Comparison of ENCODE assay signal across 9 mouse cellular contexts in genomic region chr15:27583042-27583441, GRCm38 (mm10). TPM values are rescaled to one million over a fixed set of nuclear protein-coding genes. Genes with fewer than 3 reads are reported as not detected.
A peak's percentile ranks its signal among the peaks of the same experiment; 100 is the strongest.
DNase-seq lines count a peak whose midpoint lies in the region; ATAC-seq and TF ChIP-seq lines count a peak whose summit lies in the region.
"Had no signal": no experiment of that assay in that cellular context is flagged by ENCODE, and none has a peak within 500 bp of the region (broad histone marks: within the 10 kb centered on the region; RNA-seq: fewer than 3 reads in every experiment).

No protein-coding gene starts in this region.

- H3K4me1 ChIP-seq in hindbrain, embryonic 10.5 days (replicated peaks): peaks cover 18% of the 10 kb centered on the region
- H3K4me1 ChIP-seq in hindbrain, embryonic 12.5 days: peaks cover 9% of the 10 kb centered on the region
- H3K4me1 ChIP-seq in embryonic fibroblast, embryonic 13.5 days (ENCODE audit: control insufficient read depth, insufficient read depth, low read length): no peaks in the 10 kb centered on the region

- H3K27ac ChIP-seq in hindbrain, embryonic 10.5 days: no peak overlapping the region
- H3K27ac ChIP-seq in hindbrain, embryonic 12.5 days: no peak overlapping the region
- no peak overlapping the region for H3K27ac ChIP-seq in embryonic fibroblast, embryonic 13.5 days (ENCODE audit: insufficient read depth, low read length)
- H3K27ac ChIP-seq: neural tube, embryonic 13.5 days had no signal

- peak; percentile 52; the same call in 1 of the 2 replicates for TF ChIP-seq CTCF in embryonic fibroblast, embryonic 13.5 days (IDR thresholded peaks at IDR 0.05; ENCODE audit: borderline replicate concordance, insufficient read depth, low read length)

- DNase-seq in hindbrain, embryonic 10.5 days (ENCODE audit: low spot score): peak; percentile 27
- DNase-seq in B cell, adult 2 months: peak; percentile 58 to 66
- DNase-seq in adrenal gland, postnatal 14 days: peak; percentile 80
- peak; percentile 77 for DNase-seq in kidney, postnatal 10 days
- peak; percentile 61 for DNase-seq in lung, postnatal 25 days (ENCODE audit: low spot score)
- DNase-seq in thymus, postnatal 14 days: peak; percentile 50

- H3K4me3 ChIP-seq in hindbrain, embryonic 10.5 days: no peak overlapping the region
- H3K4me3 ChIP-seq in hindbrain, embryonic 12.5 days: no peak overlapping the region
- no peak overlapping the region for H3K4me3 ChIP-seq in embryonic fibroblast, embryonic 13.5 days (ENCODE audit: insufficient read depth, low read length)
- H3K4me3 ChIP-seq: neural tube, embryonic 13.5 days had no signal

- no peak for ATAC-seq in hindbrain, embryonic 12.5 days (ENCODE audit: low FRiP score)

- H3K9ac ChIP-seq in hindbrain, embryonic 12.5 days: no peak overlapping the region
- H3K9ac ChIP-seq: neural tube, embryonic 13.5 days had no signal

- peaks cover 14% of the 10 kb centered on the region; the same call in 1 of the 2 replicates for H3K36me3 ChIP-seq in hindbrain, embryonic 10.5 days
- 0 out of 2 replicates have a peak, but pooled peaks cover 8% of the 10 kb centered on the region for H3K36me3 ChIP-seq in hindbrain, embryonic 12.5 days

- TF ChIP-seq POLR2A in embryonic fibroblast, embryonic 13.5 days (IDR thresholded peaks at IDR 0.05; ENCODE audit: low read depth, low read length): no peak

- no peaks in the 10 kb centered on the region for H3K9me3 ChIP-seq in hindbrain, embryonic 10.5 days
- H3K9me3 ChIP-seq in hindbrain, embryonic 12.5 days (replicated peaks): no peaks in the 10 kb centered on the region
- H3K9me3 ChIP-seq: neural tube, embryonic 13.5 days had no signal

- WGBS in hindbrain, embryonic 10.5 days: 78% methylated on average over 4 of the region's 4 CpGs
- WGBS in hindbrain, embryonic 12.5 days: 72% methylated on average over 4 of the region's 4 CpGs

- no peaks in the 10 kb centered on the region for H3K27me3 ChIP-seq in hindbrain, embryonic 10.5 days (ENCODE audit: insufficient read depth, poor library complexity, severe bottlenecking)
- H3K27me3 ChIP-seq in hindbrain, embryonic 12.5 days: no peaks in the 10 kb centered on the region
- H3K27me3 ChIP-seq: neural tube, embryonic 13.5 days had no signal

- H3K4me2 ChIP-seq in hindbrain, embryonic 12.5 days (replicated peaks): no peak overlapping the region
- H3K4me2 ChIP-seq: neural tube, embryonic 13.5 days had no signal

RNA-seq across cellular contexts. Expression of gene Otulin, which starts 47.5 kb away (rescaled TPM):
- polyA plus RNA-seq in hindbrain, embryonic 10.5 days (2016; fragmentation: Nextera tagmentation; extraction: Ambion mirVana): 28.1 TPM in 2 replicates
- 29.7 TPM in 2 replicates for polyA plus RNA-seq in hindbrain, embryonic 12.5 days (2016; fragmentation: Nextera tagmentation; extraction: Ambion mirVana)
- 37.1 and 43.6 TPM in 2 replicates for total RNA-seq in adrenal gland, postnatal 14 days (2021)
- 23.3 and 25.3 TPM in 2 replicates for polyA plus RNA-seq in embryonic fibroblast, embryonic 13.5 days (2011; ENCODE audit: insufficient read length, low read depth, missing spikeins)

Comparison
In these comparisons a context has a peak if more than half of its experiments do, and no peak if none do; other contexts are left out.
1. DNase-seq: peak in every context shown above with its lines; median percentile 80 in adrenal gland, postnatal 14 days; 77 in kidney, postnatal 10 days; 62 in B cell, adult 2 months; 61 in lung, postnatal 25 days; 50 in thymus, postnatal 14 days; 27 in hindbrain, embryonic 10.5 days.